8 mouse cellular contexts compared by ENCODE assay signal in genomic region chr6:52012409-52013244, GRCm38 (mm10). TPM values are rescaled to one million over a fixed set of nuclear protein-coding genes. Genes with fewer than 3 reads are reported as not detected.
DNase-seq lines count a peak whose midpoint lies in the region; ATAC-seq lines count a peak whose summit lies in the region.

Gene Skap2, minus strand, starts transcription at chr6:52012549.

- H3K36me3 ChIP-seq in heart, embryonic 14.5 days (ENCODE audit: control insufficient read depth, insufficient read depth, low read length), result no peaks in the 10 kb centered on the region
- no peaks in the 10 kb centered on the region for H3K36me3 ChIP-seq in liver, embryonic 13.5 days
- no peaks in the 10 kb centered on the region for H3K36me3 ChIP-seq in stomach, embryonic 16.5 days (ENCODE audit: control insufficient read depth, insufficient read depth, low read length)

- peak within 1 kb of the TSS; percentile 89 for H3K27ac ChIP-seq in brown adipose tissue, adult 24 weeks (replicated peaks; ENCODE audit: low read depth, low read length)
- peak within 1 kb of the TSS; percentile 45 to 59; a peak in 1 of 4 replicates for H3K27ac ChIP-seq in heart, embryonic 14.5 days (replicated peaks in 1 of 2; ENCODE audit: control insufficient read depth in 1 of 2, insufficient read depth in 1 of 2, low read depth in 2 of 2, low read length in 2 of 2)
- peak within 1 kb of the TSS; percentile 47 for H3K27ac ChIP-seq in liver, embryonic 13.5 days
- H3K27ac ChIP-seq in stomach, embryonic 16.5 days (ENCODE audit: low read length), result peak within 1 kb of the TSS; percentile 71

- H3K9ac ChIP-seq in heart, embryonic 14.5 days (ENCODE audit: low read length), result peak within 1 kb of the TSS; percentile 74
- H3K9ac ChIP-seq in liver, embryonic 13.5 days, result peak within 1 kb of the TSS; percentile 71
- peak within 1 kb of the TSS; percentile 79 for H3K9ac ChIP-seq in stomach, embryonic 16.5 days (ENCODE audit: low read length)

- peak within 1 kb of the TSS; percentile 87 for H3K4me2 ChIP-seq in heart, embryonic 14.5 days (ENCODE audit: low read length)
- peak within 1 kb of the TSS; percentile 87 for H3K4me2 ChIP-seq in liver, embryonic 13.5 days
- H3K4me2 ChIP-seq in stomach, embryonic 16.5 days (ENCODE audit: low read depth, low read length), result peak within 1 kb of the TSS; percentile 90

- peak within 1 kb of the TSS; percentile 78 for H3K4me3 ChIP-seq in brown adipose tissue, adult 24 weeks (ENCODE audit: insufficient read depth, low read depth, low read length)
- H3K4me3 ChIP-seq in heart, embryonic 14.5 days (ENCODE audit: control insufficient read depth in 1 of 2, insufficient read depth in 1 of 2, low read depth in 1 of 2, low read length in 2 of 2), result peak within 1 kb of the TSS; percentile 69 to 78
- H3K4me3 ChIP-seq in liver, embryonic 13.5 days (replicated peaks), result peak within 1 kb of the TSS; percentile 73
- peak within 1 kb of the TSS; percentile 82 for H3K4me3 ChIP-seq in stomach, embryonic 16.5 days (replicated peaks; ENCODE audit: low read length)

- no peaks in the 10 kb centered on the region; the same call in 1 of the 2 replicates for H3K4me1 ChIP-seq in brown adipose tissue, adult 24 weeks (ENCODE audit: control insufficient read depth, insufficient read depth, insufficient read length, low read length)
- H3K4me1 ChIP-seq in heart, embryonic 14.5 days (ENCODE audit: control insufficient read depth in 2 of 2, insufficient read depth in 2 of 2, low read length in 2 of 2), result no peaks in the 10 kb centered on the region; a peak in 1 of 4 replicates
- H3K4me1 ChIP-seq in liver, embryonic 13.5 days (replicated peaks), result peaks cover 12% of the 10 kb centered on the region
- no peaks in the 10 kb centered on the region for H3K4me1 ChIP-seq in stomach, embryonic 16.5 days (ENCODE audit: control insufficient read depth, insufficient read depth, low read length)

- WGBS in heart, embryonic 14.5 days, result 1% methylated on average over 51 of the region's 51 CpGs
- 1% methylated on average over 51 of the region's 51 CpGs for WGBS in liver, embryonic 13.5 days (ENCODE audit: insufficient replicate concordance)
- under 1% methylated on average over 51 of the region's 51 CpGs for WGBS in stomach, embryonic 16.5 days

- H3K27me3 ChIP-seq in heart, embryonic 14.5 days (ENCODE audit: control insufficient read depth, insufficient read depth, low read length), result peaks cover 42% of the 10 kb centered on the region
- H3K27me3 ChIP-seq in liver, embryonic 13.5 days, result peaks cover 14% of the 10 kb centered on the region
- H3K27me3 ChIP-seq in stomach, embryonic 16.5 days (ENCODE audit: control insufficient read depth, insufficient read depth, low read length), result no peaks in the 10 kb centered on the region

- peak; percentile 97 for ATAC-seq in heart, embryonic 14.5 days (ENCODE audit: insufficient number of reproducible peaks, insufficient read depth, low FRiP score, low read depth)
- peak; percentile 96 for ATAC-seq in liver, embryonic 13.5 days (ENCODE audit: low read depth)
- peak; percentile 99 for ATAC-seq in stomach, embryonic 16.5 days (ENCODE audit: insufficient read depth, low FRiP score)

- peak; percentile 98 for DNase-seq in CD4-positive, CD25-positive, alpha-beta regulatory T cell, adult 2 months (ENCODE audit: low read depth, low spot score)
- DNase-seq in fibroblast of lung, adult 2 months (ENCODE audit: low read depth), result peak; percentile 98
- DNase-seq in kidney, postnatal 14 days, result peak; percentile 100
- peak; percentile 99 for DNase-seq in liver, embryonic 13.5 days
- DNase-seq in neural tube, embryonic 10.5 days (ENCODE audit: extremely low spot score, low spot score), result peak; percentile 100

- H3K9me3 ChIP-seq in heart, embryonic 14.5 days (ENCODE audit: control insufficient read depth, low read length), result no peaks in the 10 kb centered on the region
- no peaks in the 10 kb centered on the region for H3K9me3 ChIP-seq in liver, embryonic 13.5 days (replicated peaks)
- H3K9me3 ChIP-seq in stomach, embryonic 16.5 days (replicated peaks; ENCODE audit: control insufficient read depth, low read length), result no peaks in the 10 kb centered on the region

RNA-seq across cellular contexts. Expression of gene Skap2, which starts in this region (rescaled TPM):
- polyA plus RNA-seq in brown adipose tissue, adult 24 weeks (2012; ENCODE audit: insufficient read depth, insufficient read length, missing spikeins), result 55.2 and 82.3 TPM in 2 replicates
- 15.2 and 16.0 TPM in 2 replicates for polyA plus RNA-seq in heart, embryonic 14.5 days (2014; fragmentation: Nextera tagmentation; extraction: Ambion mirVana)
- 22.4 TPM in 2 replicates for polyA plus RNA-seq in liver, embryonic 13.5 days (2015; fragmentation: Nextera tagmentation; extraction: Ambion mirVana)
- 42.0 and 44.6 TPM in 2 replicates for polyA plus RNA-seq in stomach, embryonic 16.5 days (2015; fragmentation: Nextera tagmentation; extraction: Ambion mirVana)

Comparison
In these comparisons a context has a peak if more than half of its experiments do, and no peak if none do; other contexts are left out.
1. Peak in every context shown above with its lines: DNase-seq, ATAC-seq, H3K4me3 ChIP-seq and H3K27ac ChIP-seq.